Mouse (Mus musculus): ENCODE data around the gene Fam196b.

Gene Fam196b

GRCm38 (mm10) chr11:34314534-34315379 lies at the start of gene Fam196b:
Gene Fam196b, plus strand, starts transcription at chr11:34314822.
- peak; percentile 49 for DNase-seq (ENCODE audit: low read depth, low spot score)

- DNase-seq (ENCODE audit: low read depth, low spot score) = no peak
Measured at GRCm38 (mm10) chr11:34272016-34272415, 42.6 kb upstream of the Fam196b start.

- DNase-seq (ENCODE audit: low read depth, low spot score) = no peak
Measured at GRCm38 (mm10) chr11:34275941-34276340, 38.7 kb upstream of the Fam196b start.

GRCm38 (mm10) chr11:34276363-34277046 lies 38.1 kb upstream of the Fam196b start:
- peak; percentile 35 for DNase-seq (ENCODE audit: low read depth, low spot score)

- no peak for DNase-seq (ENCODE audit: low read depth, low spot score)
Measured at GRCm38 (mm10) chr11:34277047-34277445, 37.6 kb upstream of the Fam196b start.

- DNase-seq (ENCODE audit: low read depth, low spot score) = no peak
Measured at GRCm38 (mm10) chr11:34284124-34284808, 30.4 kb upstream of the Fam196b start.

GRCm38 (mm10) chr11:34290265-34290664 lies 24.4 kb upstream of the Fam196b start:
- DNase-seq (ENCODE audit: low read depth, low spot score) = no peak

- no peak for DNase-seq (ENCODE audit: low read depth, low spot score)
Measured at GRCm38 (mm10) chr11:34290708-34291107, 23.9 kb upstream of the Fam196b start.

- DNase-seq (ENCODE audit: low read depth, low spot score) = no peak
Measured at GRCm38 (mm10) chr11:34291304-34291703, 23.3 kb upstream of the Fam196b start.

- no peak for DNase-seq (ENCODE audit: low read depth, low spot score)
Measured at GRCm38 (mm10) chr11:34297698-34298378, 16.8 kb upstream of the Fam196b start.

GRCm38 (mm10) chr11:34299550-34299949 lies 15.1 kb upstream of the Fam196b start:
- no peak for DNase-seq (ENCODE audit: low read depth, low spot score)

- no peak for DNase-seq (ENCODE audit: low read depth, low spot score)
Measured at GRCm38 (mm10) chr11:34300064-34300463, 14.6 kb upstream of the Fam196b start.

- no peak for DNase-seq (ENCODE audit: low read depth, low spot score)
Measured at GRCm38 (mm10) chr11:34306231-34306630, 8.4 kb upstream of the Fam196b start.

- DNase-seq (ENCODE audit: low read depth, low spot score) = no peak
Measured at GRCm38 (mm10) chr11:34308731-34309130, 5.9 kb upstream of the Fam196b start.

GRCm38 (mm10) chr11:34309360-34309759 lies 5.3 kb upstream of the Fam196b start:
- DNase-seq (ENCODE audit: low read depth, low spot score) = no peak

GRCm38 (mm10) chr11:34311717-34312116 lies 2.9 kb upstream of the Fam196b start:
- DNase-seq (ENCODE audit: low read depth, low spot score) = no peak

- no peak for DNase-seq (ENCODE audit: low read depth, low spot score)
Measured at GRCm38 (mm10) chr11:34312208-34312607, 2.4 kb upstream of the Fam196b start.

- DNase-seq (ENCODE audit: low read depth, low spot score) = no peak
Measured at GRCm38 (mm10) chr11:34315383-34315782, 761 bp downstream of the Fam196b start.

- DNase-seq (ENCODE audit: low read depth, low spot score) = no peak
Measured at GRCm38 (mm10) chr11:34316176-34316575, 1.6 kb downstream of the Fam196b start.

- DNase-seq (ENCODE audit: low read depth, low spot score) = peak; percentile 57
Measured at GRCm38 (mm10) chr11:34317001-34317400, 2.4 kb downstream of the Fam196b start.

GRCm38 (mm10) chr11:34319282-34319681 lies 4.7 kb downstream of the Fam196b start:
- DNase-seq (ENCODE audit: low read depth, low spot score) = no peak

GRCm38 (mm10) chr11:34323664-34324063 lies 9.0 kb downstream of the Fam196b start:
- no peak for DNase-seq (ENCODE audit: low read depth, low spot score)
